Mouse (Mus musculus) neural tube, embryonic 15.5 days (tissue): ENCODE measurements at regions not wholly inside any gene's neighbourhood (a gene's known extent, or its start where the extent isn't known, plus 50 kb on each side); places are given as distances from the start of the nearest gene placed in this dataset.

Experiments used
- ATAC-seq: fragments of 200-750 bp; cut with Nextera tagmentation; 2 replicates; pipeline ENCODE4 v1.8.0; 2017; ENCODE audit warnings: mild to moderate bottlenecking, moderate TSS enrichment, moderate library complexity; ENCODE audit not compliant: low FRiP score
- H3K27ac ChIP-seq: fragments of 300-500 bp; sonication (generic); replicated peaks from 2 replicates; pipeline ENCODE4 v1.5.1; 2015; ENCODE audit warnings: mild to moderate bottlenecking, inconsistent platforms
- H3K27me3 ChIP-seq: fragments of 300-500 bp; sonication (generic); replicated peaks from 2 replicates; pipeline ENCODE4 v1.6.1; 2015; ENCODE audit warnings: inconsistent platforms
- H3K36me3 ChIP-seq: fragments of 300-500 bp; sonication (generic); 2 replicates; pipeline ENCODE4 v1.6.1; 2015; ENCODE audit warnings: inconsistent platforms
- H3K4me1 ChIP-seq: fragments of 300-500 bp; sonication (generic); 2 replicates; pipeline ENCODE4 v1.6.1; 2015; ENCODE audit warnings: inconsistent platforms
- H3K4me2 ChIP-seq: fragments of 300-500 bp; sonication (generic); 2 replicates; pipeline ENCODE4 v1.6.1; 2015; ENCODE audit warnings: inconsistent platforms, mild to moderate bottlenecking, moderate library complexity
- H3K4me3 ChIP-seq: fragments of 300-500 bp; sonication (generic); replicated peaks from 2 replicates; pipeline ENCODE4 v1.5.1; 2015; ENCODE audit warnings: mild to moderate bottlenecking, inconsistent platforms
- H3K9ac ChIP-seq: fragments of 300-500 bp; sonication (generic); replicated peaks from 2 replicates; pipeline ENCODE4 v1.6.1; 2015; ENCODE audit warnings: mild to moderate bottlenecking, inconsistent platforms
- H3K9me3 ChIP-seq: fragments of 300-500 bp; sonication (generic); replicated peaks from 2 replicates; pipeline ENCODE4 v1.6.1; 2016; ENCODE audit warnings: inconsistent platforms
- WGBS: fragments of 180-500 bp; shearing (Covaris S2); methylation state at CpG from one replicate; pipeline ENCODE4 v1.1.7; 2015; ENCODE audit warnings: mixed read lengths; 5-methylcytosine and 5-hydroxymethylcytosine counted together

DNA sequence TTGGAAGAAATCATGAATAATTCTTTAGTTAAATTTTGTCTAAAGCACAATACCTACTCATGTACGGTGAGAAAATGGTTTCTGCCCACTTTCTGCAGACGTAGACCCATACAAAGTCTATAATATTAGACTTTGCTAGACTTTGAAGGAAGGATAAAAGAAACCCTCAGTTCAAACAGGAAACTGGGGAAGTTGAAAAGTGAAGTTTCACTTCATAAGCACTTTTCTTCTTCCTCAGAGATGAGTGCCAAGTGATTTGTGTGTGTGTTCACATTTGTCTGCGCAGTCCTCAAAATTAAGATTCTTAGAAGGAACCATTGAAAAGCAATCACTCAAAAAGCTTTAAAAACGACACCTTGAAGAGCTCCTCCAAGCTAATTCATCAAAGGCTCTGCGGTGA is 500.2 kb upstream of the A1bg start:
- Histone ChIP-seq H3K27ac (no peak overlapping the region), H3K27me3 (no peaks in the 10 kb centered on the region), H3K4me1 (no peaks in the 10 kb centered on the region), H3K36me3 (no peaks in the 10 kb centered on the region), H3K9ac (no peak overlapping the region), H3K9me3 (no peaks in the 10 kb centered on the region), H3K4me3 (no peak overlapping the region), H3K4me2 (no peak overlapping the region)
- WGBS: 85% methylated on average over 5 of the region's 5 CpGs
- no peak for ATAC-seq

DNA sequence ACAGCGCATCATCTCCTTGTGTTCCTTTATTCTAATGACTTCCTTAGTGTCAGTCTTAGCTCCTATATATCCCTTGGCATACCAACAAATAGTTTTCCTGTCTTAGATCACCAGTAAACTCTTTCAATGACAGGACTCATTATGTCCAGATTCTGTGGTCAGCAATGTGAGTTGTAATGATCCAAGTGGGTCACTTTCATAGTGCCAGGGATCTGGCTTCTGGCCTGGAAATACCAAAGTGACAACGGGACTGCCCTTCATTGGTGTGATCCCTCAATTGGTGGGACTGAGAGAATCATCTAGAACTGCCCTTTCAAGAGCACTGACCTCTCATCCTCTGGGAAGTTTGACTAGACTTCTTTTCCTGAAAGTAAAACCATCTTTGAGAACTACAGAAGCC is 494.7 kb upstream of the A1bg start:
- Histone ChIP-seq H3K36me3 (no peaks in the 10 kb centered on the region), H3K9ac (no peak overlapping the region), H3K27me3 (no peaks in the 10 kb centered on the region), H3K4me2 (no peak overlapping the region), H3K9me3 (no peaks in the 10 kb centered on the region), H3K4me3 (no peak overlapping the region), H3K4me1 (no peaks in the 10 kb centered on the region), H3K27ac (no peak overlapping the region)
- no peak for ATAC-seq
- WGBS: 99% methylated on average over 2 of the region's 2 CpGs

DNA sequence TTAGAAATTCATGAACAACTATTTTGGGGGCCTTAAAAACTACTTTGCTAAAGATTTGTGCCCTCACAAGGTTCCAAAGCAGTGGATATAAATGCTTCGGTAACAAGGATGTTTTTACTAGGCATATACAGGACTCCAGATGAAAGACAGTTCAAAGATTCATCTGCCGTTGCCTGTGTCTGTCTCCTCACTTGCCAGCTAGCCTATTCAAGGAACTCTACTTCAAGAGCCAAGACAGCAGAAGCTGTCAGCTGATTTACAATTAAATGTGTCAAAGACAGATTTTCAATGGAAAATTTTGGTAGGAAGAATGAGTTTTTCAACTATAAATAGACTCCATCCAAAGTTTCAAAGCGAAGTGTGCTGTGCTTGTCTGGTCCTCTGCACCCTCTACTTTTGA is 494.0 kb upstream of the A1bg start:
- no peaks in the 10 kb centered on the region for H3K36me3 ChIP-seq
- 80% methylated on average over 3 of the region's 3 CpGs for WGBS
- no peaks in the 10 kb centered on the region for H3K9me3 ChIP-seq
- H3K27ac ChIP-seq: no peak overlapping the region
- no peaks in the 10 kb centered on the region for H3K4me1 ChIP-seq
- no peak for ATAC-seq
- no peaks in the 10 kb centered on the region for H3K27me3 ChIP-seq
- H3K9ac ChIP-seq: no peak overlapping the region
- no peak overlapping the region for H3K4me2 ChIP-seq
- no peak overlapping the region for H3K4me3 ChIP-seq

DNA sequence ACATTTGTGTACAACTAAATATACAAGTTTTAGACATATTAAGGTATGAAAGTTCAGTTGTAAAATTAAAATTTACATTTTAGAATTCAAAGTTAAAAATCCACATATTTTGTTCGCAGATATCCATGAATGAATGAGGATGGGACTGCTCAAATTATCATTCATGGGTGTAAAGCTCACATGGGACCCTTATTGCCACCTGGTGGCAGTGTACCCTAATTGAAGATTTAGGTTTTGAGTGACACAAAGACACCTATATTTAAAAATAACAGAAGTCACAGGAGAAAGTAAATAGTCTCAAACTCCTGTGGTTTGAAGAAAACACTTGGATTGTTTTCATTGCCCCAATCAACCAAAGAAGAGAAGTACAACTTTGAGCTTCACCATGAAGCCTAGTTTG is 492.8 kb upstream of the A1bg start:
- Histone ChIP-seq H3K4me3 (no peak overlapping the region), H3K4me1 (no peaks in the 10 kb centered on the region), H3K4me2 (no peak overlapping the region), H3K27me3 (no peaks in the 10 kb centered on the region), H3K9ac (no peak overlapping the region), H3K36me3 (no peaks in the 10 kb centered on the region), H3K9me3 (no peaks in the 10 kb centered on the region), H3K27ac (no peak overlapping the region)
- WGBS: 72% methylated on average over 1 of the region's 1 CpGs
- ATAC-seq: no peak

DNA sequence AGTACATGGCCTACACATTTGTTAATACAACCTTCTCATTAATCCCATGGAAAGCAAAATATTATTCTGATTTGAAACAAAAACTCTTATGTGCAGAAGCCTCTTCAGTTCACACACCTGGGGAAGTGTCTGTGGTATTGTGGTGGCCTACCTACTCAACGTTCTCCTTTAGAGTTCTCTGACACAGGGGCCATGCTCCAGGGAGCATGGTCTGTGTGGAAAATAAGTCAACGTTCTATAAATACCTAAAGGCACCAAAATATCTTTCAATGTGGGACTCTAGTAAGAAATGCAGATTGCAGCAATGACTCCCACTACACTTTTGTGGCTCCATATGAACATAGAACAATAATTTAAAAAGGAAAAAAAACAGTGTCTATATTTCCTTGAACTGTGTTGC is 489.0 kb upstream of the A1bg start:
- Histone ChIP-seq H3K4me2 (no peak overlapping the region), H3K4me1 (no peaks in the 10 kb centered on the region), H3K9me3 (no peaks in the 10 kb centered on the region), H3K27me3 (no peaks in the 10 kb centered on the region), H3K4me3 (no peak overlapping the region), H3K9ac (no peak overlapping the region), H3K36me3 (no peaks in the 10 kb centered on the region), H3K27ac (no peak overlapping the region)
- 91% methylated on average over 2 of the region's 2 CpGs for WGBS
- ATAC-seq: no peak

DNA sequence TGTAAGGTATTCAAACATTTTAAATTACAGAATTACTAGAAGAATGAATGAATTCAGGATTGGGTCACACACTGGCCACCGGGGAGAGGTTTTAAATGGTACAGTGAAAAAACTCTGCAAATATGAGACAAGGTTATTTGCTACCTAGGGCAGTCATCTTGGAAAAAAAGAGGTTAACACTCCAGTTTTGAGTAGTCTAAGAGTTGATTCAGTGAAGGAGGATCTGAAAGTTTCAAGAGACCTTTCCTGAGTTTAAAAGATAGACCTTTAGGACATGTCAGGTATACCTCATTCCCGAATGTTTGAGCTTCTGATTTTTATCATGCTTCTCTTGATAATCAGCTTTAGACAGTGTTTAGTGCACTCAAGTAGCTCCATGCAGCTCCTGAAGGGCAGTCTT is 488.0 kb upstream of the A1bg start:
- Histone ChIP-seq H3K4me2 (no peak overlapping the region), H3K4me1 (no peaks in the 10 kb centered on the region), H3K4me3 (no peak overlapping the region), H3K36me3 (no peaks in the 10 kb centered on the region), H3K27me3 (no peaks in the 10 kb centered on the region), H3K27ac (no peak overlapping the region), H3K9ac (no peak overlapping the region), H3K9me3 (no peaks in the 10 kb centered on the region)
- no peak for ATAC-seq
- 88% methylated on average over 2 of the region's 2 CpGs for WGBS

DNA sequence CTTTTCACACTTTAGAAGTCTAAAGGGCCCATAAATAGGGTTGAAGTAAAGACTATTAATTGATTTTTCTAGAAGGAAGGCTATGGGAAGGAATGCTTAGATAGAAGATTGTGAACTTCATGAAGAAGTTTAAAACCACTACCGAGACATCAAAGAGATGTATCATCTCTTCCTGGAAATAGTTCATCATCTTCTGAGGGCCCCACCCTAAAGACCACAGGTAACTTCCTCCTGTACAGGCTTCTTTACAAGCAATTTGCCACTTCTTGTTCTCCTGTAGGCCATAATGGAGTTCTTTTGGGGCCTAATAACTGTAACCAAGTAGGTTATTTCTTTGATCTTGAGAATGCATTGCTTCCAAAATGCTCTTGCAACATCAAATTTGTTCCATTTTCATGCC is 485.8 kb upstream of the A1bg start:
- Histone ChIP-seq H3K9me3 (no peaks in the 10 kb centered on the region), H3K9ac (no peak overlapping the region), H3K36me3 (no peaks in the 10 kb centered on the region), H3K4me3 (no peak overlapping the region), H3K27me3 (no peaks in the 10 kb centered on the region), H3K4me2 (no peak overlapping the region), H3K27ac (no peak overlapping the region), H3K4me1 (no peaks in the 10 kb centered on the region)
- 100% methylated on average over 1 of the region's 1 CpGs for WGBS
- no peak for ATAC-seq

DNA sequence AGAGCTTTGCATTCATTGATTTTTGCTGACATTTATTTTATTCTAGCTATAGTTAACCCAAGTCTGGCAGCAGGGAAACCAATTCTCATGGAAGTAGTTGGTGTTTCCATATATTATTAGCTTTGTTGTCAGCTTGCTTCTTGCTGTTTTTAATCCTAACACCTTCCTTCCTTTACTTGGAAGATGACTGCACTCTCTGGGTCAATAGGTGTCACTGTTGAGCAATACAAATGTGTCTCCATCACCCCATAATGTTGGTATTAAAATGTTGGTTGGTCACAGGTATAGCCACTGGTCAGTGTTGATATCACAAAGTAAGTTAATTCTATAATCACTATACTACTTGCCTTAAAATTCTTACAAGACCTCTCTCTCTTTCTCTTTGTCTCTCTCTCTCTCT is 477.9 kb upstream of the A1bg start:
- no peaks in the 10 kb centered on the region for H3K4me1 ChIP-seq

DNA sequence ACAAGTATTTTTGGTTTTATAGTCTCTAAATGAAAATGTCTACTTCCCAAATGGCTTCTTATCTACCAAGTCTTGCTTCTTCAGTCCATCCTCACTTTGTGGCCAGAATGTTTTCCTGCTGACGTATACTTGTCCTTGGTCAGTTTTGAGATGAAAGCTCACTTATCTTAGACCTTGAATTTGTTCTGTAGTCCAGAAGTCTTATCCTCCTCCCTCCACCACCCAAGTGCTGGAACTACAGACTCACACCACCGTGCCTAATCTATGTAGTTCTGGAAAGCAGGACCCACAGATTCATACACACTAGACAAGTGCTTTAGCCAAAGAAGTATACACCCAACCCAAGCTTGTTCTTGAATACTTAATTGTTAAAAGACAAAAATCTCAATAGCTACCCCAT is 477.2 kb upstream of the A1bg start:
- no peak overlapping the region for H3K27ac ChIP-seq
- H3K9me3 ChIP-seq: no peaks in the 10 kb centered on the region
- H3K27me3 ChIP-seq: no peaks in the 10 kb centered on the region
- no peak overlapping the region for H3K9ac ChIP-seq
- no peak overlapping the region for H3K4me3 ChIP-seq
- H3K4me2 ChIP-seq: no peak overlapping the region
- ATAC-seq: no peak
- no peaks in the 10 kb centered on the region for H3K36me3 ChIP-seq
- H3K4me1 ChIP-seq: no peaks in the 10 kb centered on the region
- WGBS: 91% methylated on average over 2 of the region's 2 CpGs

More for the DNA sequence above, 477.9 kb upstream of the A1bg start:
- Histone ChIP-seq H3K27ac (no peak overlapping the region), H3K36me3 (no peaks in the 10 kb centered on the region), H3K9ac (no peak overlapping the region), H3K4me3 (no peak overlapping the region), H3K4me2 (no peak overlapping the region), H3K27me3 (no peaks in the 10 kb centered on the region), H3K9me3 (no peaks in the 10 kb centered on the region)
- ATAC-seq: no peak

DNA sequence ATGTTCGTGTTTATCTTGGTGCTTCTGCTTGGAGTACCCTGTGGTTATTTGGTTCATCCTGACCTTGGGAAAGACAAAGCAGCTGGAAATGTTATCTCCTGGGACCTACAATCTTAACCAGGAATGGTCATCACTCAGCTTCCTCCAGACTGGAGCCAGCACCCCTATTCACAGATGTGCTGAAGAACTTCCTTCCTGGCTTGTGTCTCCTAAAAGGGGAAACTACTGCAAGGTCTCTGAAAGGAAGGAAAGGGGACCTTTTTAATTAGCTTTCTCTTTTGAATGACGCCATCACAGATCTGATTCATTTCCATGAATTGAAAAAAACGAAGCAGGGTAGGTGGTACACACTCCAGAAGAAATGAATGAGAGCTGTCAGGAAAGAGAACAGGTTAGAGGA is 476.0 kb upstream of the A1bg start:
- H3K27me3 ChIP-seq: no peaks in the 10 kb centered on the region
- H3K27ac ChIP-seq: no peak overlapping the region
- no peak overlapping the region for H3K4me2 ChIP-seq
- 85% methylated on average over 3 of the region's 3 CpGs for WGBS
- no peak overlapping the region for H3K4me3 ChIP-seq
- H3K36me3 ChIP-seq: no peaks in the 10 kb centered on the region
- no peak for ATAC-seq
- no peak overlapping the region for H3K9ac ChIP-seq
- no peaks in the 10 kb centered on the region for H3K9me3 ChIP-seq
- H3K4me1 ChIP-seq: no peaks in the 10 kb centered on the region

DNA sequence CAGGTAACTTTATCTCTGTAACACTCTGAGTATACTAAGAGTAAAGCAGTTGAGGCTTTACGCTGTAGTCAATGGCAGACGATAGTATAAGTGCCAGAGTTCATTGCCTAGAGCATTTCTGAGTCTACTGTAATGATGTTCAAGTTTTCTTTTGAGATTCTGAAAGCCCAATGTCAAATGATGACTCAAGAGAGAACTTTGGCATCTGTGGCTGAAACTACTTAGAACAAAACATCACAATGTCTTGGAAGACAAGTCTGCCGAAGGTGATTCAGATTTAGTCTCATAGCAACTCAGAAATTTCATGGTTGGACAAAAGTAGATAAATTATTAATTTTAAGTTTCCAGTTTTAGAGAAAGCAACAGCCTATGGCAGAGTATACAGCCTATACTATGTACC is 474.2 kb upstream of the A1bg start:
- Histone ChIP-seq H3K9ac (no peak overlapping the region), H3K27me3 (no peaks in the 10 kb centered on the region), H3K4me3 (no peak overlapping the region), H3K4me1 (no peaks in the 10 kb centered on the region), H3K9me3 (no peaks in the 10 kb centered on the region), H3K4me2 (no peak overlapping the region), H3K36me3 (no peaks in the 10 kb centered on the region), H3K27ac (no peak overlapping the region)
- 89% methylated on average over 3 of the region's 3 CpGs for WGBS
- ATAC-seq: no peak

DNA sequence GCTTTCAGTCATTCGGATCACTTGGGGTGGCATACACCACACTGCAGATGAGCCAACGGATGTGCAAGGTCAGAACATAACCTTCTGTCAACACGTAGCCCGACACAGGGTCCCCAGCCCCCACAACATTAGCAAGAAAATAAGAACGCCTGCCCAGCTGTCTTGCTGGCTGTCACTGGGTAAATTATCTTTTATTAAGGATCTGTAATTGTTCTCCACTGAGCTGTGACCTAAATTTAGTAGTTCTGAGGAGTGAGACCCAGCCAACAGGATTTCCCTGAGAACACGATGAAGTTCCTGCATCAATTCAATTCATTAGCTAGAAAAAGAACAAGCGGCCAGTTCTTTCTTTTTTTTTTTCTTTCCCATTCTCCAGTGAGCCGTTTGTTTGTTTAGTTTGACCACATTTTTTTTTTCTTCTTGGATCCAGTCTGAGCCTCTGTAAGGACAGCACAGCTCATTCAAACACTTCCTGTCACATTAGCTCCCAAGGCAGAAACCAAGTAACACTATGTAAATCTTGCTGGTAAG is 472.5 kb upstream of the A1bg start:
- no peaks in the 10 kb centered on the region for H3K36me3 ChIP-seq
- no peaks in the 10 kb centered on the region for H3K4me1 ChIP-seq
- no peaks in the 10 kb centered on the region for H3K9me3 ChIP-seq
- H3K9ac ChIP-seq: no peak overlapping the region
- H3K4me2 ChIP-seq: no peak overlapping the region; the same call in 1 of the 2 replicates
- no peak overlapping the region for H3K4me3 ChIP-seq
- H3K27ac ChIP-seq: no peak overlapping the region
- WGBS: 18% methylated on average over 8 of the region's 8 CpGs
- H3K27me3 ChIP-seq: no peaks in the 10 kb centered on the region
- peak; percentile 61; the same call in 1 of the 2 replicates for ATAC-seq

DNA sequence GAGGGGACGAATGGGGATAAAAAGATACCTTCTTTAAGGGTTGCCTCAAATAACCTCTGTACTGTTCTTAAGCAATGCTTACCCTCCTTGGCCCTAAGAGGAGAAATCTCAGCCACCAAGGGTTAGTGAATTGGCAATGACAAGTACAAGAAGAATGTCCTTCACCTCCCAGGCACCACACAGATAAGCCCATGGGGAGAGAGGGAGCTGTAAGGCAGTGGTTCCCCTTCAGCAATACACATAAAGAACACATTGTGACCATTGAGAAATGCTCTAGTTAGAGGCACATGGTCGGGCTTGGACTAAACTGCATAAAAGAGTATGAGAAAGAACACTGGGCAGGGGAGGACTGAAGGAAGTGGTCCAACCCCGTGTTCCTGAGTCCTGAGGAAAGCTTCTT is 457.9 kb upstream of the A1bg start:
- no peaks in the 10 kb centered on the region for H3K4me1 ChIP-seq
- no peak overlapping the region for H3K27ac ChIP-seq
- H3K9me3 ChIP-seq: no peaks in the 10 kb centered on the region
- no peaks in the 10 kb centered on the region for H3K27me3 ChIP-seq
- no peak overlapping the region for H3K9ac ChIP-seq
- no peak overlapping the region for H3K4me3 ChIP-seq
- 70% methylated on average over 3 of the region's 3 CpGs for WGBS
- no peak overlapping the region for H3K4me2 ChIP-seq
- no peak for ATAC-seq
- H3K36me3 ChIP-seq: no peaks in the 10 kb centered on the region
